Mouse (Mus musculus) brain, embryonic 14.5 days (tissue): ENCODE data around the gene Tex52.

ENCODE experiments used
- CTCF ChIP-seq: fragments of 200-500 bp; IDR thresholded peaks from 2 replicates; pipeline ENCODE4 v1.5.1; 2012; ENCODE audit warnings: inconsistent platforms, mild to moderate bottlenecking, moderate library complexity, borderline replicate concordance; ENCODE audit not compliant: insufficient read depth, insufficient read length; ENCODE audit errors: extremely low read depth
- POLR2A ChIP-seq: fragments of 200-500 bp; IDR thresholded peaks from 2 replicates; pipeline ENCODE4 v1.6.1; 2012; ENCODE audit warnings: mild to moderate bottlenecking, inconsistent platforms, borderline replicate concordance; ENCODE audit not compliant: poor library complexity, insufficient read depth, insufficient read length, severe bottlenecking; ENCODE audit errors: extremely low read depth

GRCm38 (mm10) chr6:128397574-128398261, 22.5 kb downstream of the Tex52 start:
- TF ChIP-seq CTCF (no peak), POLR2A (no peak)
